Mouse (Mus musculus) adrenal gland, adult 8-10 months (tissue): ENCODE measurements at regions not wholly inside any gene's neighbourhood (a gene's known extent, or its start where the extent isn't known, plus 50 kb on each side); places are given as distances from the start of the nearest gene placed in this dataset.
"Not testable (repeated sequence)": the region's sequence is repeated elsewhere in the genome, so short reads cannot be mapped to it uniquely, and the experiment has no call there.

ENCODE experiments used
- DNase-seq: peaks from one replicate; pipeline ENCODE4 v3.0.0; 2022

GRCm38 (mm10) chr14:46591211-46591610 is 169.1 kb upstream of the Cdkn3 start:
- DNase-seq: no peak

GRCm38 (mm10) chr14:46586093-46586492 is 174.2 kb upstream of the Cdkn3 start:
- no peak for DNase-seq

GRCm38 (mm10) chr14:46578051-46579000 is 182.0 kb upstream of the Cdkn3 start:
- DNase-seq: no peak

- DNase-seq: no peak
Measured at GRCm38 (mm10) chr14:46575889-46576288, 184.5 kb upstream of the Cdkn3 start.

GRCm38 (mm10) chr14:46575414-46575813 is 184.9 kb upstream of the Cdkn3 start:
- no peak for DNase-seq

- DNase-seq: no peak
Measured at GRCm38 (mm10) chr14:46573401-46573800, 182.9 kb upstream of the Bmp4 start.

GRCm38 (mm10) chr14:46572972-46573371 is 182.5 kb upstream of the Bmp4 start:
- DNase-seq: not testable (repeated sequence)

GRCm38 (mm10) chr14:46571841-46572240 is 181.4 kb upstream of the Bmp4 start:
- DNase-seq: no peak

GRCm38 (mm10) chr14:46569273-46569672 is 178.8 kb upstream of the Bmp4 start:
- DNase-seq: no peak

- DNase-seq: peak; percentile 14
Measured at GRCm38 (mm10) chr14:46567411-46567780, 176.9 kb upstream of the Bmp4 start.

- DNase-seq: no peak
Measured at GRCm38 (mm10) chr14:46566681-46567410, 176.4 kb upstream of the Bmp4 start.

GRCm38 (mm10) chr14:46564998-46565397 is 174.5 kb upstream of the Bmp4 start:
- DNase-seq: no peak

GRCm38 (mm10) chr14:46562016-46562415 is 171.5 kb upstream of the Bmp4 start:
- no peak for DNase-seq

- DNase-seq: no peak
Measured at GRCm38 (mm10) chr14:46553239-46553638, 162.8 kb upstream of the Bmp4 start.

GRCm38 (mm10) chr14:46546146-46546545 is 155.7 kb upstream of the Bmp4 start:
- no peak for DNase-seq

- DNase-seq: no peak
Measured at GRCm38 (mm10) chr14:46539466-46540187, 149.2 kb upstream of the Bmp4 start.

GRCm38 (mm10) chr14:46536002-46536762 is 145.7 kb upstream of the Bmp4 start:
- DNase-seq: no peak

- DNase-seq: no peak
Measured at GRCm38 (mm10) chr14:46532697-46533096, 142.2 kb upstream of the Bmp4 start.

GRCm38 (mm10) chr14:46530452-46530851 is 140.0 kb upstream of the Bmp4 start:
- DNase-seq: no peak

- DNase-seq: no peak
Measured at GRCm38 (mm10) chr14:46529086-46529715, 138.7 kb upstream of the Bmp4 start.

- no peak for DNase-seq
Measured at GRCm38 (mm10) chr14:46517258-46517657, 126.8 kb upstream of the Bmp4 start.

- no peak for DNase-seq
Measured at GRCm38 (mm10) chr14:46516285-46516684, 125.8 kb upstream of the Bmp4 start.
